8 mouse cellular contexts compared by ENCODE assay signal in the genomic region with DNA sequence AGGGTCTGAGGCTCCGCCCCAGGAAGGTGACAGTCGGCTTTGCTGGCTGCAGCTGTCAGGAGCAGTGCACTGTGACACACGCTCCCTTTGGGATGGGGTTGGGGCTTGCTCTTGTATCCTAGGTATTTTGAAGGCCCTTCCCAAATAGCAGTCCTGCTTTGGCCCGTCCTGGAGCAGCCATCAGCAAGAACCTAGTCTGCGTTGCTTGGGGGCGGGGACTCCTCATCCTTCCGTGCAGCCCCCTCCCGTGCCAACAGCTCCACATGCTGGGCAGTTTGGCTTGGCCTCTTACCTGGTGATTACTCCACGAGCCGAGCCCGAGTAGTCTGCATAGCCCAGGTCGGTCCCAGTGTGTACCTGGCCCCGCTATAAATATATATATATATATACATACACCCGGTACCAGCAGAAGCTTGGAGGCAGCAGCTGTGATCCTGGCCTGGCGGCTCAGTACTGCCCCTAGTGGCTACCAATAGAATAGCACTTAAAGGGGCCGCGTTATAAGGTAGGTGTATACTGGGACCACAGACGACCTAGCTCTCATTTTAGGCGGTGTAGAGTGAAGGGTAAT. TPM values are rescaled to one million over a fixed set of nuclear protein-coding genes. Genes with fewer than 3 reads are reported as not detected.
DNase-seq lines count a peak whose midpoint lies in the region; ATAC-seq and TF ChIP-seq lines count a peak whose summit lies in the region.

A gene (minus strand): TSS at position 464 of the 571 bp plus-strand sequence.

- TF ChIP-seq CTCF in forebrain, postnatal 0 days (IDR thresholded peaks at IDR 0.05; ENCODE audit: low read depth), result peak; percentile 91

- H3K27me3 ChIP-seq in forebrain, postnatal 0 days (ENCODE audit: insufficient read depth, low read length), result peaks cover 34% of the 10 kb centered on the region
- peaks cover 46% of the 10 kb centered on the region for H3K27me3 ChIP-seq in hindbrain, embryonic 15.5 days

- H3K4me1 ChIP-seq in forebrain, postnatal 0 days (ENCODE audit: insufficient read depth), result peaks cover 24% of the 10 kb centered on the region
- H3K4me1 ChIP-seq in hindbrain, embryonic 15.5 days (replicated peaks), result peaks cover 67% of the 10 kb centered on the region

- peak within 1 kb of the TSS; percentile 69 for H3K4me2 ChIP-seq in forebrain, postnatal 0 days (ENCODE audit: low read depth)
- peak within 1 kb of the TSS; percentile 74 for H3K4me2 ChIP-seq in hindbrain, embryonic 15.5 days

- peak within 1 kb of the TSS; percentile 64 for H3K9ac ChIP-seq in forebrain, postnatal 0 days
- peak within 1 kb of the TSS; percentile 60 for H3K9ac ChIP-seq in hindbrain, embryonic 15.5 days

- peak; percentile 73 for DNase-seq in adrenal gland, postnatal 10 days
- no peak for DNase-seq in adrenal gland, postnatal 25 days
- peak; percentile 79 to 87 for DNase-seq in cerebellum, adult 18-20 months
- DNase-seq in forebrain, postnatal 0 days, result peak; percentile 88
- DNase-seq in left cerebral cortex, postnatal 10 days (ENCODE audit: extremely low spot score in 1 of 2, low spot score in 2 of 2), result peak; percentile 80 to 85
- peak; percentile 51 for DNase-seq in right cerebral cortex, postnatal 14 days

- H3K4me3 ChIP-seq in forebrain, postnatal 0 days (ENCODE audit: low read depth, low read length), result peak within 1 kb of the TSS; percentile 58
- H3K4me3 ChIP-seq in hindbrain, embryonic 15.5 days, result peak within 1 kb of the TSS; percentile 49

- H3K36me3 ChIP-seq in forebrain, postnatal 0 days (ENCODE audit: insufficient read depth), result peaks cover 53% of the 10 kb centered on the region
- H3K36me3 ChIP-seq in hindbrain, embryonic 15.5 days, result peaks cover 24% of the 10 kb centered on the region

- H3K9me3 ChIP-seq in forebrain, postnatal 0 days (ENCODE audit: low read length), result no peaks in the 10 kb centered on the region
- no peaks in the 10 kb centered on the region for H3K9me3 ChIP-seq in hindbrain, embryonic 15.5 days

- intact Hi-C loops in left cerebral cortex, postnatal 10 days (cut with DNase I), result no loop called here

- ATAC-seq in forebrain, postnatal 0 days, result peak; percentile 87
- ATAC-seq in hindbrain, embryonic 15.5 days (ENCODE audit: low FRiP score, low read depth), result peak; percentile 73
- ATAC-seq in megakaryocyte, adult 5-6 weeks (ENCODE audit: poor library complexity, severe bottlenecking), result peak; percentile 82

- H3K27ac ChIP-seq in forebrain, postnatal 0 days (ENCODE audit: low read depth, low read length), result 0 out of 2 replicates have a peak within 1 kb of the TSS, but pooled peaks have one; percentile 40
- H3K27ac ChIP-seq in hindbrain, embryonic 15.5 days (replicated peaks), result peak within 1 kb of the TSS; percentile 34

- 7% methylated on average over 19 of the region's 19 CpGs for WGBS in forebrain, postnatal 0 days
- WGBS in hindbrain, embryonic 15.5 days, result 5% methylated on average over 19 of the region's 19 CpGs

RNA-seq across cellular contexts. Expression of the gene that starts here (rescaled TPM):
- total RNA-seq in adrenal gland, postnatal 10 days (2021), result 1 to 10 TPM; 1.8 to 2.2 TPM
- total RNA-seq in adrenal gland, postnatal 25 days (2021), result 1.6 and 2.6 TPM in 2 replicates
- total RNA-seq in forebrain, postnatal 0 days (2014; rRNA removed), result 13.5 and 16.0 TPM in 2 replicates
- 11.3 and 13.7 TPM in 2 replicates for polyA plus RNA-seq in forebrain, postnatal 0 days (2015; fragmentation: Nextera tagmentation; extraction: Ambion mirVana)
- 14.5 and 16.5 TPM in 2 replicates for polyA plus RNA-seq in hindbrain, embryonic 15.5 days (2015; fragmentation: Nextera tagmentation; extraction: Ambion mirVana)
- total RNA-seq in left cerebral cortex, postnatal 10 days (2021), result 100 to 1,000 TPM; 104 to 108 TPM
- not detected in 2 replicates for total RNA-seq in megakaryocyte, adult 5-6 weeks (2015)
- total RNA-seq in megakaryocyte, adult 5-6 weeks (2017), result not detected in 2 replicates

Comparison
In these comparisons a context has a peak if more than half of its experiments do, and no peak if none do; other contexts are left out.
1. Peak in ATAC-seq in megakaryocyte, adult 5-6 weeks; RNA of the gene not detected or under 1 TPM.